Mouse (Mus musculus) brain, embryonic 14.5 days (tissue): ENCODE results near the gene Ctnnd1. TPM values are rescaled to one million over a fixed set of nuclear protein-coding genes. Genes with fewer than 3 reads are reported as not detected.

ENCODE experiments used
- DNase-seq: peaks from one replicate; pipeline ENCODE4 v3.0.0-alpha.2; 2011; ENCODE audit warnings: low read depth
- CTCF ChIP-seq: fragments of 200-500 bp; IDR thresholded peaks from 2 replicates; pipeline ENCODE4 v1.5.1; 2012; ENCODE audit warnings: inconsistent platforms, mild to moderate bottlenecking, moderate library complexity, borderline replicate concordance; ENCODE audit not compliant: insufficient read depth, insufficient read length; ENCODE audit errors: extremely low read depth
- POLR2A ChIP-seq: fragments of 200-500 bp; IDR thresholded peaks from 2 replicates; pipeline ENCODE4 v1.6.1; 2012; ENCODE audit warnings: mild to moderate bottlenecking, inconsistent platforms, borderline replicate concordance; ENCODE audit not compliant: poor library complexity, insufficient read depth, insufficient read length, severe bottlenecking; ENCODE audit errors: extremely low read depth
- polyA plus RNA-seq: library from polyadenylated mRNA; depleted of rRNA; stranded (reverse); fragments of >200 nt; gene quantifications from 2 replicates; pipeline ENCODE4 v1.2.3, GENCODE M21; 2012; rRNA removed

The Ctnnd1 gene
- polyA plus RNA-seq, 1 experiment, result 86.7 TPM

DNA sequence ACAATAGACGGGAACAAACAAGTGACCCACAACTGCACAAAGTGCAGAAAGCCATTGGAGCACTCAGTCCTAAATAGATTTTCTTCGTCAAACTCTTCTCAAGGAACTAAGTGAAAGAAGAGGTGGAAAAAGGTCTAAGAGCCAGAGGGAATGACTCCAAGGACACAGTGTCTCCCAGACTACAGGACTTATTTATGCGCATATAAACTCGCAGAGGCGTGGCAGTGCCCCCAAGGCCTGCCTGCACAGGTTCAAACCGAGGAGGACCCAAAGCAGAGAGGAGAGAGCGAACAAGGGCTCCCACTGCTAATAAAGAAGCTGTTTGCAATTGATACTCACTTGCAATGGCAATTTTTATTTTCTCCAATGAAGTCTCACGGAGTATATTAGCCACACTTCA is 64.9 kb downstream of the Ctnnd1 start:
- TF ChIP-seq CTCF (no peak), POLR2A (no peak)
- DNase-seq, result no peak

DNA sequence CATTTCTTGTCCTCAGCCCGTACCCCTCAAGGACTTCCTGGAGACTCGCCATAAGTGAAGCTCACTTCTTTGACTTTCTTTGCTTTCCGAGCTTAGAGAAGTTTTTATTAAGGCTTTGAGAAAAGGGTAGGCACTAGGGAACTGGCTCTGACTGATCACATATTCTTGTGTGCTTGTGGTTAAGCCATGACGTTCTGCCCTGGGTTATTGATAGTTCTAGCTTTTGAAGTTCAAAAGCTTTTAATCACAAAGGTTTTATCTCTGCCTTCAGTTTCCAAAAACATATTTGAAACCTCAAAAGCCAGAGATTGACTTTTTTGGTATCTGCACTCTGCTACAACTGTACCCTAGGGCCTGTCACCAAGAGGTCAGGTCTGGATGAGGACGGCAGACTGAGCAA is 68.3 kb downstream of the Ctnnd1 start:
- no peak for DNase-seq
- TF ChIP-seq POLR2A (no peak), CTCF (no peak)

DNA sequence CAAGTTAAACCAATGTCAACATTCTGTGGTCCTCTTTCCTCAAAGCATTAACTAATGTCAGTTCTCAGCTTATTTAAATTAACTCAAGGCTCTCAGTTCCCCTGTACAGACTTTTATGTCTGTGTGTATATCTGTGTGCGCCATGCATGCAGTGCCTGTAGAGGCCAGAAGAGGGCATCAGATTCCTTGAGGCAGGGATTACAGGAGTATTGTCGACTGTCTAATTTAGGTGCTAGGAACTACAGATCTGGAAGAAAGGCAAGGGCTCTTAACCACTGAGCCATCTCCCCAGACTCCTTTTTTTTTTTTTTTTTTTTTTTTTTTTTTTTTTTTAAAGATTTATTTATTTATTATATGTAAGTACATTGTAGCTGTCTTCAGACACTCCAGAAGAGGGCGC is 69.4 kb downstream of the Ctnnd1 start:
- no peak for DNase-seq

DNA sequence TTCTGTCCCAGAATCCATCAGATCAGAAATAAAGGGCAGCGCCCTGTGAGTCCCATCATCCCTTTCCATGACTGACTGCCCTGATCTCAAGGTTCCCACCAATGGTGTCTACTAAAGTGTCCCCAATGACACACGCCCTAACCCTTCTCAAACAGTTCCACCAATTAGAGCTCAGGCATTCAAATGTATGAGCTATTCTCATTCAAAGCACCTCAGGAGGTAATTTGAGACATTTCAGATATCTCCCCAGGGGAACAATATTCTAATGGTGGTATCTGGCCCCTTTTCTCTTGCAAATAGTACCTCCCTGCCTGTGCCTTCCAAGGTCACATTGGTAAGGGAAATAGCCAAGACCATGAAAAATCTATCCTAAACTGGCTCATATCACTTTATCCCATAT is 71.3 kb downstream of the Ctnnd1 start:
- no peak for TF ChIP-seq CTCF
- TF ChIP-seq POLR2A, result no peak
- DNase-seq, result no peak

More for the DNA sequence above, 69.4 kb downstream of the Ctnnd1 start:
- TF ChIP-seq POLR2A (no peak), CTCF (peak; percentile 34; the same call in 1 of the 2 replicates)

DNA sequence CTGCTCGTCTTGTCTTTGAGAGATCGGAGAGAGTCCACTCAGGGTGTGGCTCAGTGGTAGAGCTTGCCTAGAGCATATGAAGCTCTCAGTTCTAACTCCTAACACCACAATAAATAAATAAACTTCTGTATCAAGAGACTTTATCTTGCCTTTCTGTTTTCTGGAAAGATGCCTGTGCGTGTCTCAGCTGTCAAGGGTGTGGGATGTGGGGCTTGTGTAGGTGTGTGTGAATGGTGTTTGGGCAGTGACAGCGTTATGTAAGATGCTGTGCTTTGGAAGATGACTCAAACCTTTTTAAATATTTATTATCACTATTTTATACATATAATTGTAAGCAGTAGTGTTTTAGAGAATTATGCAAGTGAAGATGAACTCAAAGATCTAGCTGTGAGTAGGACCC is 76.4 kb downstream of the Ctnnd1 start:
- TF ChIP-seq POLR2A (no peak), CTCF (no peak)

DNA sequence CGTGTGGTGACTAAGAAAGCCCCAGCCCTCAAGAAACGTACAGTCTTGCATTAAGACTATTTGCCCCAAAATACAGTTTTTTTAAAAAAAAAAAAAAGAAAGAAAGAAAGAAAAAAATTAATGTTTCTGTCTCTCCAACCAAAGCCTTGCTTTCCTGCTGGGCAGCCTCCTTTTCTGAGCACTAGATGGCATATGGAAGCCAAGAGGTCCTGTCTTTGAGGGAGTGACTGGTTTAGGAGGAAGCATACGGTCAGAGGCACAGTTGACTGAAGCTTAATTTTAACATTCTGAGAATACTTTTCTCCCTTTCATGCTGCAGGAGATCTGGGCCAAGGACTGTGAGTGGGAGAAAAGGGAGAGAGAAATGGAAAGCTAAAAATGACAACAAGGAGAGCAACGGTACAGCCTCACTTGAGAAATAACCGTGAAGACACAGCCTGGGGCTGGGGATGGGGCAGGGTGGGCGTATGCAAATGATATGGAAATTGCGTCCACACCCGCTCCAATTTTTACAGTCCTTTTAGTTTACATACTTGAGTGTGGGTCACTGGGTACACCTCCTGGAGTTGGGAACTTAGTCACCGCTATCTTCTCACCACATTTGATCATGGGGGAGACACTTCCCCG is 93.6 kb downstream of the Ctnnd1 start:
- peak; percentile 18 for DNase-seq
- TF ChIP-seq POLR2A (no peak), CTCF (peak; percentile 29; the same call in 1 of the 2 replicates)

More for the DNA sequence above, 76.4 kb downstream of the Ctnnd1 start:
- no peak for DNase-seq

DNA sequence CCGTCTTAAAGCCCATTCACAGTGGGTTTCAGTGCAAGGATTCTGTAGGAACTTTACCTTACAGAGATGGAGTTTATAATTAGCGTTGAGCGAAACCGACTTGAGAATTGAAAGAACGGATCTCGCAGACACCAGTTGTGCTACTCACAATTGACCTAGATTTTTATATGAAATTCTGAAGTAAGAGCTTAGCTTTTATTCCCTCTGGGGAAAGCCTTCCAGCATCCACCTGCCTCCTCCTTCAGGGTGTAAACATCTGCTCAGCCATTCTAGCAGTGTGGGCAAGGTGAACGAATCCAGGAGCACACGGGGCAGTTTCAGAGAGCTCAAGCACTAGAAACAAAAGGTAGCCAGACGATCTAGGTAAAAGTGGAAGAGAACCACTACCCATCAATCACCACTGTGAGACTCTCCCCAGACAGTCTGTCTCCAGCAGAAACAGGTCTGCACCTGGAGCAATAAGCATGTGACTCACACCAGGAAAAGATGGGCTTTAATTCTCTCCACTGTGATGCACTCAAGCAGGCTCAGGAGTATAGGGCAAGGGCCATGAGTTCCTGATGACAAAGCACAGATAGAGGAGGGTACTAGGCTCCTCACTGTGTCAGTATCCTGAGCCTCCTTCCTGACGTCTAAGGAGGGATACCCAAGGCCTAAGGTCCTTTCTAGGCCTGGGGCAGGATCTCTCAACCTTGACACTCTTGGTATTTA is 99.0 kb downstream of the Ctnnd1 start:
- no peak for DNase-seq
- no peak for TF ChIP-seq CTCF
- TF ChIP-seq POLR2A, result no peak

Other genes starting within 250 kb of the Ctnnd1 start
- gene Calcrl, start 225.4 kb downstream of the Ctnnd1 start, polyA plus RNA-seq, result 1.9 and 5.0 TPM in 2 replicates
- gene Tfpi, start 174.0 kb downstream of the Ctnnd1 start, polyA plus RNA-seq, result 9.1 and 12.3 TPM in 2 replicates
- gene Btbd18, start 8.3 kb upstream of the Ctnnd1 start, polyA plus RNA-seq, result not detected in 2 replicates
- gene Selenoh, start 20.0 kb upstream of the Ctnnd1 start, polyA plus RNA-seq, result 193 and 319 TPM in 2 replicates
- 0.03 TPM in 1 of 2 replicates, not detected in the other for gene Gm28635, start 27.3 kb upstream of the Ctnnd1 start, polyA plus RNA-seq
- gene Med19, start 27.6 kb upstream of the Ctnnd1 start, polyA plus RNA-seq, result 33.6 and 40.1 TPM in 2 replicates
- gene Tmx2, start 28.4 kb upstream of the Ctnnd1 start, polyA plus RNA-seq, result 129 and 170 TPM in 2 replicates
- gene Zdhhc5, start 64.4 kb upstream of the Ctnnd1 start, polyA plus RNA-seq, result 34.8 and 35.4 TPM in 2 replicates
- 15.8 and 21.4 TPM in 2 replicates for gene Clp1, start 76.6 kb upstream of the Ctnnd1 start, polyA plus RNA-seq
- 41.7 and 61.5 TPM in 2 replicates for gene Ypel4, start 83.3 kb upstream of the Ctnnd1 start, polyA plus RNA-seq
- gene Gm19426, start 92.9 kb upstream of the Ctnnd1 start, polyA plus RNA-seq, result 6.8 and 7.6 TPM in 2 replicates
- 22.5 and 29.6 TPM in 2 replicates for gene Serping1, start 124.7 kb upstream of the Ctnnd1 start, polyA plus RNA-seq
- 12.2 and 13.8 TPM in 2 replicates for gene Ube2l6, start 148.1 kb upstream of the Ctnnd1 start, polyA plus RNA-seq
- not detected in 2 replicates for gene Smtnl1, start 171.9 kb upstream of the Ctnnd1 start, polyA plus RNA-seq
- 62.7 and 80.6 TPM in 2 replicates for gene Timm10, start 176.2 kb upstream of the Ctnnd1 start, polyA plus RNA-seq
- 3.4 and 5.9 TPM in 2 replicates for gene Slc43a1, start 188.1 kb upstream of the Ctnnd1 start, polyA plus RNA-seq
- gene Rtn4rl2, start 235.9 kb upstream of the Ctnnd1 start, polyA plus RNA-seq, result 18.3 and 32.2 TPM in 2 replicates